Mouse (Mus musculus) kidney, postnatal 36 days (tissue): ENCODE results near the gene Ldah.
A peak's percentile ranks its signal among the peaks of the same experiment; 100 is the strongest.
"Not testable (repeated sequence)": the region's sequence is repeated elsewhere in the genome, so short reads cannot be mapped to it uniquely, and the experiment has no call there.

Experiments
- DNase-seq, 2 experiments: peaks; one replicate each; pipeline ENCODE4 v3.0.0; 2021 to 2022; ENCODE audit warnings: mixed read lengths in 2 of 2

Ldah gene

GRCm38 (mm10) chr12:8207978-8208403 lies at the start of gene Ldah:
Gene Ldah, plus strand, starts transcription at chr12:8208107.
- peak; percentile 90 to 94 for DNase-seq

- DNase-seq: no peak
These were observed 40.2 kb upstream of the Ldah start for GRCm38 (mm10) chr12:8167743-8168142.

- no peak for DNase-seq
These were observed 27.0 kb upstream of the Ldah start for GRCm38 (mm10) chr12:8180921-8181320.

GRCm38 (mm10) chr12:8181744-8182143 lies 26.2 kb upstream of the Ldah start:
- no peak for DNase-seq

- no peak for DNase-seq
These were observed 23.4 kb upstream of the Ldah start for GRCm38 (mm10) chr12:8184518-8184917.

- no peak for DNase-seq
These were observed 19.7 kb upstream of the Ldah start for GRCm38 (mm10) chr12:8188161-8188560.

- DNase-seq: not testable (repeated sequence)
These were observed 18.9 kb upstream of the Ldah start for GRCm38 (mm10) chr12:8188796-8189535.

- DNase-seq: no peak
These were observed 18.2 kb upstream of the Ldah start for GRCm38 (mm10) chr12:8189722-8190121.

- no peak for DNase-seq
These were observed 2.2 kb upstream of the Ldah start for GRCm38 (mm10) chr12:8205721-8206120.

- no peak for DNase-seq
These were observed 329 bp upstream of the Ldah start for GRCm38 (mm10) chr12:8207578-8207977.

- DNase-seq: peak; percentile 21 to 28
These were observed 8.7 kb downstream of the Ldah start for GRCm38 (mm10) chr12:8216392-8217280.

- DNase-seq: no peak
These were observed 15.1 kb downstream of the Ldah start for GRCm38 (mm10) chr12:8223036-8223435.

GRCm38 (mm10) chr12:8231101-8231500 lies 23.2 kb downstream of the Ldah start:
- no peak for DNase-seq

GRCm38 (mm10) chr12:8232679-8233078 lies 24.8 kb downstream of the Ldah start:
- peak; percentile 46 to 63 for DNase-seq

GRCm38 (mm10) chr12:8242181-8242580 lies 34.3 kb downstream of the Ldah start:
- no peak for DNase-seq

- DNase-seq: no peak
These were observed 36.8 kb downstream of the Ldah start for GRCm38 (mm10) chr12:8244746-8245145.

GRCm38 (mm10) chr12:8260297-8260696 lies 52.4 kb downstream of the Ldah start:
- no peak for DNase-seq

GRCm38 (mm10) chr12:8266311-8266710 lies 58.4 kb downstream of the Ldah start:
- peak; percentile 9 to 64 for DNase-seq

GRCm38 (mm10) chr12:8269627-8270026 lies 61.7 kb downstream of the Ldah start:
- DNase-seq: no peak

GRCm38 (mm10) chr12:8271405-8271804 lies 63.5 kb downstream of the Ldah start:
- DNase-seq: peak; percentile 35 to 53

- DNase-seq: no peak
These were observed 65.7 kb downstream of the Ldah start for GRCm38 (mm10) chr12:8273471-8274171.

GRCm38 (mm10) chr12:8275424-8275823 lies 67.5 kb downstream of the Ldah start:
- DNase-seq: no peak
